Mouse (Mus musculus) lung, postnatal 0 days (tissue): Measurements from ENCODE around the gene Ccdc189. TPM values are rescaled to one million over a fixed set of nuclear protein-coding genes. Genes with fewer than 3 reads are reported as not detected.

ENCODE experiments used
- ATAC-seq: fragments of 200-750 bp; cut with Nextera tagmentation; 2 replicates; pipeline ENCODE4 v1.8.0; 2017; ENCODE audit warnings: moderate library complexity
- DNase-seq: peaks from one replicate; pipeline ENCODE4 v3.0.0-alpha.2; 2016; ENCODE audit warnings: low spot score
- H3K27ac ChIP-seq: fragments of 300-500 bp; sonication (generic); 2 replicates; pipeline ENCODE4 v1.5.1; 2014; ENCODE audit warnings: antibody characterized with exemption, mild to moderate bottlenecking, low read length, mixed read lengths
- H3K27me3 ChIP-seq: fragments of 300-500 bp; sonication (generic); replicated peaks from 2 replicates; pipeline ENCODE4 v1.6.1; 2014; ENCODE audit warnings: low read length, mixed read lengths; ENCODE audit not compliant: insufficient read depth
- H3K36me3 ChIP-seq: fragments of 300-500 bp; sonication (generic); 2 replicates; pipeline ENCODE4 v1.6.1; 2014; ENCODE audit warnings: low read length, mixed read lengths; ENCODE audit not compliant: insufficient read depth
- H3K4me1 ChIP-seq: fragments of 300-500 bp; sonication (generic); 2 replicates; pipeline ENCODE4 v1.6.1; 2014; ENCODE audit warnings: antibody characterized with exemption, low read depth, low read length, mixed read lengths; ENCODE audit not compliant: insufficient read depth
- H3K4me2 ChIP-seq: fragments of 300-500 bp; sonication (generic); replicated peaks from 2 replicates; pipeline ENCODE4 v1.6.1; 2014; ENCODE audit warnings: low read depth, mild to moderate bottlenecking, low read length, moderate library complexity, mixed read lengths
- H3K4me3 ChIP-seq: fragments of 300-500 bp; sonication (generic); 2 replicates; pipeline ENCODE4 v1.5.1; 2014; ENCODE audit warnings: low read depth, low read length
- H3K9ac ChIP-seq: fragments of 300-500 bp; sonication (generic); replicated peaks from 2 replicates; pipeline ENCODE4 v1.6.1; 2014; ENCODE audit warnings: low read depth, mild to moderate bottlenecking
- H3K9me3 ChIP-seq: fragments of 300-500 bp; sonication (generic); 2 replicates; pipeline ENCODE4 v1.6.1; 2016; ENCODE audit warnings: low read length, mixed read lengths
- CTCF ChIP-seq: IDR thresholded peaks from 2 replicates; pipeline ENCODE4 v1.5.1; 2016; ENCODE audit warnings: antibody characterized with exemption, mild to moderate bottlenecking
- EP300 ChIP-seq: IDR thresholded peaks from 2 replicates; pipeline ENCODE4 v1.6.1; 2016; ENCODE audit warnings: antibody characterized with exemption, mild to moderate bottlenecking, control low read depth
- WGBS: fragments of 180-500 bp; shearing (Covaris S2); extraction: QIAGEN DNeasy Blood & Tissue Kit; methylation state at CpG from one replicate; pipeline ENCODE4 v1.1.7; 2014; 5-methylcytosine and 5-hydroxymethylcytosine counted together
- polyA plus RNA-seq: library from polyadenylated mRNA; unstranded; fragments of >200 nt; fragmentation: Nextera tagmentation; extraction: Ambion mirVana; gene quantifications from 2 replicates; pipeline ENCODE4 v1.2.1, GENCODE M21; 2015

Gene Ccdc189
- polyA plus RNA-seq, 1 experiment from 2014 or later, result 28.8 TPM

GRCm38 (mm10) chr7:127564381-127565150, 23.8 kb downstream of the Ccdc189 start:
- Histone ChIP-seq H3K4me1 (no peaks in the 10 kb centered on the region), H3K4me2 (no peak overlapping the region), H3K4me3 (no peak overlapping the region), H3K9me3 (no peaks in the 10 kb centered on the region), H3K36me3 (peaks cover 9% of the 10 kb centered on the region), H3K9ac (no peak overlapping the region), H3K27me3 (no peaks in the 10 kb centered on the region), H3K27ac (no peak overlapping the region)
- TF ChIP-seq CTCF (0 out of 2 replicates have a peak, but pooled peaks have one; percentile 19), EP300 (no peak)
- peak; percentile 79 for DNase-seq
- peak; percentile 63 for ATAC-seq
- 56% methylated on average over 6 of the region's 6 CpGs for WGBS

GRCm38 (mm10) chr7:127561340-127561858, 27.0 kb downstream of the Ccdc189 start, which contains the start of gene Tmem265:
Gene Tmem265 (plus strand): TSS chr7:127561390.
- Histone ChIP-seq H3K36me3 (peaks cover 37% of the 10 kb centered on the region), H3K27ac (no peak within 1 kb of the TSS), H3K4me2 (no peak within 1 kb of the TSS), H3K27me3 (no peaks in the 10 kb centered on the region), H3K9ac (no peak within 1 kb of the TSS), H3K9me3 (no peaks in the 10 kb centered on the region), H3K4me3 (no peak within 1 kb of the TSS), H3K4me1 (no peaks in the 10 kb centered on the region)
- 66% methylated on average over 5 of the region's 5 CpGs for WGBS
- TF ChIP-seq CTCF, result no peak
- no peak for TF ChIP-seq EP300
- ATAC-seq (peak; percentile 59), DNase-seq (peak; percentile 31)

DNA sequence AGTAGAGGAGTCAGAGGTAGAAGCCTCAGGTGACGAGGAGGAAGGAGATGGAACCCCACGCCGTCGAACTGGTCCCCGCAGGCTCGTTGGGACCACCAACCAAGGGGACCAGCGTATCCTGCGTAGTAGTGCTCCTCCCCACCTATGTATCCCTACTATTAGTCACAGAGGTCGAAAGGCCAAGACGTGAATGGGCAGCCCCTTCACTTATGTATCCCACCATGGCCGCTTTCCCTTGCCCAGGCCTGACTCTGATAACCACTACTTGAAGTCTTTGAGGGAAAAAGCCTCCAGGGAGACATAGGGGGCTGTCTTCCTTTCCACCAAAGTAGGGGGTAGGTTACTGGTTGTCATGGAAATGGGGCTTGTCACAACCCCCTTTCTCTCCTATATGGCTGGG, 27.8 kb downstream of the Ccdc189 start:
- H3K27ac ChIP-seq, result no peak overlapping the region
- no peaks in the 10 kb centered on the region for H3K27me3 ChIP-seq
- H3K4me2 ChIP-seq, result no peak overlapping the region
- H3K9me3 ChIP-seq, result no peaks in the 10 kb centered on the region
- no peak for ATAC-seq
- no peak for TF ChIP-seq CTCF
- no peak for TF ChIP-seq EP300
- H3K36me3 ChIP-seq, result peaks cover 40% of the 10 kb centered on the region
- H3K4me1 ChIP-seq, result no peaks in the 10 kb centered on the region
- no peak overlapping the region for H3K4me3 ChIP-seq
- H3K9ac ChIP-seq, result no peak overlapping the region
- no peak for DNase-seq
- 90% methylated on average over 11 of the region's 11 CpGs for WGBS

GRCm38 (mm10) chr7:127551558-127551957, 36.8 kb downstream of the Ccdc189 start:
- no peaks in the 10 kb centered on the region for H3K27me3 ChIP-seq
- H3K36me3 ChIP-seq, result peaks cover 49% of the 10 kb centered on the region
- no peak overlapping the region for H3K4me3 ChIP-seq
- no peak overlapping the region for H3K4me2 ChIP-seq
- H3K9me3 ChIP-seq, result no peaks in the 10 kb centered on the region
- TF ChIP-seq EP300, result no peak
- no peak for TF ChIP-seq CTCF
- DNase-seq, result no peak
- ATAC-seq, result no peak
- 91% methylated on average over 8 of the region's 8 CpGs for WGBS
- H3K27ac ChIP-seq, result no peak overlapping the region
- H3K9ac ChIP-seq, result no peak overlapping the region
- no peaks in the 10 kb centered on the region for H3K4me1 ChIP-seq

DNA sequence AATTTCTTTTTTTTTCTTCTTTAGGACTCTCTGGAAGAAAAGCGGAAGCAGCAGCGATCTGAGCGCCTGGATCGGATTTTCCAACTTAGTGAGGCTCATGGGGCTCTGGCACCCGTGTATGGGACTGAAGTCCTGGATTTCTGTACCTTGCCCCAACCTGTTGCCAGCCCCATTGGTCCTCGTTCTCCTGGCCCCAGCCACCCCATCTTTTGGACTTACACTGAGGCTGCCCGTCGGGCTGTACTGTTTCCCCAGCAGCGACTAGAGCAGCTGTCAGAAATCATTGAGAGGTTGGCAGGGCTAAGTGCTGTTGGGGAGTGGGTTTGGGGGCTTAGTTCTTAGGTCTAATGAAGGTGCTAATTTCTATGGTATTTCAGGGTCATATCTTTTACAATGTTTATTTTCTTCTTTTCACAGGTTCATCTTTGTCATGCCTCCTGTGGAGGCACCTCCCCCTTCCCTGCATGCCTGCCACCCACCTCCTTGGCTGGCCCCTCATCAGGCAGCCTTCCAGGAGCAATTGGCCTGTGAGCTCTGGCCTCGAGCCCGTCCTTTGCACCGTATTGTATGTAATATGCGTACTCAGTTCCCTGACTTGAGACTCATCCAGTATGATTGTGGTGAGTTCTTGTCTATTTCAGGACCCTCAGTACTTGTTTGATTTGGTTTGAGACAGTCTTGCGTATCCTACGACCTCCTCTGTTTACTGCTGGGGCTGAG, 39.1 kb downstream of the Ccdc189 start:
- Histone ChIP-seq H3K9ac (no peak overlapping the region), H3K4me3 (no peak overlapping the region), H3K4me2 (no peak overlapping the region), H3K36me3 (peaks cover 46% of the 10 kb centered on the region), H3K27ac (no peak overlapping the region), H3K9me3 (no peaks in the 10 kb centered on the region), H3K4me1 (no peaks in the 10 kb centered on the region), H3K27me3 (no peaks in the 10 kb centered on the region)
- 78% methylated on average over 15 of the region's 15 CpGs for WGBS
- TF ChIP-seq CTCF (no peak), EP300 (no peak)
- ATAC-seq (no peak), DNase-seq (no peak)

DNA sequence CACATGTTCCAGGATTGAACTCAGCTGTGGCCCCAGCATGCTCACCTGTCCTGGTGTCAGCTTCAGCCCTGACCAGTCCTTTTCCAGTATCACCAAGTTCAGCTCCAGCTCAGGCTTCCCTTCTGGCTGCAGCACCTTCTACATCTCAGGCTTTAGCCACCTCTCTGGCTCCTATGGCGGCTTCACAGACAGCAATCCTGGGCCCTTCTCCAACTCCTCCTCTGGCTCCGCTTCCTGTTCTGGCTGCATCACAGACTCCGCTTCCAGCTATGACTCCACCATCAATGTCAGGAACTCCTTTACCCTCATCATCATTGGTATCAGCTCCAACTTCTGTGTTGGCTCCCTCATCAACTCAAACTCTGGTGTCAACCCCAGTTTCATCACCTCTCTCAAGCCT, 46.7 kb downstream of the Ccdc189 start:
- no peak for ATAC-seq

More for the DNA sequence above, 46.7 kb downstream of the Ccdc189 start:
- Histone ChIP-seq H3K4me3 (no peak overlapping the region), H3K9ac (no peak overlapping the region), H3K27me3 (no peaks in the 10 kb centered on the region), H3K27ac (no peak overlapping the region), H3K9me3 (no peaks in the 10 kb centered on the region), H3K4me2 (no peak overlapping the region), H3K36me3 (peaks cover 53% of the 10 kb centered on the region), H3K4me1 (no peaks in the 10 kb centered on the region)
- no peak for TF ChIP-seq CTCF
- no peak for TF ChIP-seq EP300
- 93% methylated on average over 3 of the region's 3 CpGs for WGBS
- no peak for DNase-seq

Other genes starting within 250 kb of the Ccdc189 start
- gene Zfp768, start 243.0 kb downstream of the Ccdc189 start, polyA plus RNA-seq, result 12.5 and 12.8 TPM in 2 replicates
- gene Zfp747, start 212.5 kb downstream of the Ccdc189 start, polyA plus RNA-seq, result 7.3 and 7.9 TPM in 2 replicates
- gene 9130019O22Rik, start 201.4 kb downstream of the Ccdc189 start, polyA plus RNA-seq, result 4.7 and 5.4 TPM in 2 replicates
- gene E430018J23Rik, start 195.0 kb downstream of the Ccdc189 start, polyA plus RNA-seq, result 3.7 and 4.6 TPM in 2 replicates
- gene Zfp764, start 181.8 kb downstream of the Ccdc189 start, polyA plus RNA-seq, result 6.0 and 6.7 TPM in 2 replicates
- 27.4 and 28.9 TPM in 2 replicates for gene Zfp688, start 166.5 kb downstream of the Ccdc189 start, polyA plus RNA-seq
- 2.6 and 3.5 TPM in 2 replicates for gene Zfp689, start 139.4 kb downstream of the Ccdc189 start, polyA plus RNA-seq
- 37.6 and 37.7 TPM in 2 replicates for gene Prr14, start 129.0 kb downstream of the Ccdc189 start, polyA plus RNA-seq
- gene Fbrs, start 109.4 kb downstream of the Ccdc189 start, polyA plus RNA-seq, result 9.9 and 11.1 TPM in 2 replicates
- gene Srcap, start 76.6 kb downstream of the Ccdc189 start, polyA plus RNA-seq, result 19.2 and 19.3 TPM in 2 replicates
- gene Gm42715, start 69.0 kb downstream of the Ccdc189 start, polyA plus RNA-seq, result 9.3 and 10.3 TPM in 2 replicates
- gene Tmem265, start 27.2 kb downstream of the Ccdc189 start, polyA plus RNA-seq, result 5.4 and 6.1 TPM in 2 replicates
- gene Phkg2, start 15.3 kb downstream of the Ccdc189 start, polyA plus RNA-seq, result 31.7 and 34.4 TPM in 2 replicates
- gene Rnf40, start 172 bp upstream of the Ccdc189 start, polyA plus RNA-seq, result 25.9 and 27.1 TPM in 2 replicates
- 5.2 and 6.0 TPM in 2 replicates for gene Zfp629, start 27.2 kb upstream of the Ccdc189 start, polyA plus RNA-seq
- gene Bcl7c, start 120.3 kb upstream of the Ccdc189 start, polyA plus RNA-seq, result 34.1 TPM in 2 replicates
- 9.9 and 10.4 TPM in 2 replicates for gene Ctf1, start 124.1 kb upstream of the Ccdc189 start, polyA plus RNA-seq
- gene Ctf2, start 143.6 kb upstream of the Ccdc189 start, polyA plus RNA-seq, result 0.07 and 0.08 TPM in 2 replicates
- gene Fbxl19, start 155.9 kb upstream of the Ccdc189 start, polyA plus RNA-seq, result 1.6 TPM in 2 replicates
- gene Orai3, start 181.2 kb upstream of the Ccdc189 start, polyA plus RNA-seq, result 38.5 and 42.8 TPM in 2 replicates
- 10.5 and 11.0 TPM in 2 replicates for gene Setd1a, start 188.1 kb upstream of the Ccdc189 start, polyA plus RNA-seq
- gene Gm49388, start 197.0 kb upstream of the Ccdc189 start, polyA plus RNA-seq, result not detected in 2 replicates
- 52.8 and 55.8 TPM in 2 replicates for gene Hsd3b7, start 212.0 kb upstream of the Ccdc189 start, polyA plus RNA-seq
- gene Stx4a, start 235.7 kb upstream of the Ccdc189 start, polyA plus RNA-seq, result 41.3 and 49.2 TPM in 2 replicates
- 0.74 and 0.94 TPM in 2 replicates for gene Stx1b, start 236.0 kb upstream of the Ccdc189 start, polyA plus RNA-seq